Mouse (Mus musculus) kidney, embryonic 14.5 days (tissue): ENCODE measurements around the gene Hdac10. TPM values are rescaled to one million over a fixed set of nuclear protein-coding genes. Genes with fewer than 3 reads are reported as not detected.

Experiments used
- ATAC-seq: fragments of 200-750 bp; cut with Nextera tagmentation; 2 replicates; pipeline ENCODE4 v1.8.0; 2017; ENCODE audit warnings: moderate number of reproducible peaks, mild to moderate bottlenecking, moderate TSS enrichment, moderate library complexity; ENCODE audit not compliant: low FRiP score, low TSS enrichment
- H3K27ac ChIP-seq: fragments of 300-500 bp; sonication (generic); 2 replicates; pipeline ENCODE4 v1.5.1; 2014; ENCODE audit warnings: low read depth, mild to moderate bottlenecking, low read length, moderate library complexity, mixed read lengths
- H3K27me3 ChIP-seq: fragments of 300-500 bp; sonication (generic); 2 replicates; pipeline ENCODE4 v1.6.1; 2014; ENCODE audit warnings: mild to moderate bottlenecking, low read length; ENCODE audit not compliant: control insufficient read depth, insufficient read depth
- H3K36me3 ChIP-seq: fragments of 300-500 bp; sonication (generic); 2 replicates; pipeline ENCODE4 v1.6.1; 2014; ENCODE audit warnings: low read length, mixed read lengths; ENCODE audit not compliant: control insufficient read depth, insufficient read depth
- H3K4me1 ChIP-seq: fragments of 300-500 bp; sonication (generic); 2 replicates; pipeline ENCODE4 v1.6.1; 2014; ENCODE audit warnings: low read length, mixed read lengths; ENCODE audit not compliant: control insufficient read depth, insufficient read depth
- H3K4me2 ChIP-seq: fragments of 300-500 bp; sonication (generic); replicated peaks from 2 replicates; pipeline ENCODE4 v1.6.1; 2014; ENCODE audit warnings: low read depth, mild to moderate bottlenecking, low read length
- H3K4me3 ChIP-seq: fragments of 300-500 bp; sonication (generic); 2 replicates; pipeline ENCODE4 v1.5.1; 2014; ENCODE audit warnings: mild to moderate bottlenecking, low read length
- H3K9ac ChIP-seq: fragments of 300-500 bp; sonication (generic); 2 replicates; pipeline ENCODE4 v1.6.1; 2014; ENCODE audit warnings: low read depth, mild to moderate bottlenecking, low read length, moderate library complexity
- H3K9me3 ChIP-seq: fragments of 300-500 bp; sonication (generic); 2 replicates; pipeline ENCODE4 v1.6.1; 2016; ENCODE audit warnings: low read length; ENCODE audit not compliant: control insufficient read depth
- WGBS: fragments of 180-500 bp; shearing (Covaris S2); extraction: QIAGEN DNeasy Blood & Tissue Kit; methylation state at CpG from one replicate; pipeline ENCODE4 v1.1.7; 2014; 5-methylcytosine and 5-hydroxymethylcytosine counted together
- polyA plus RNA-seq: library from polyadenylated mRNA; unstranded; fragments of >200 nt; fragmentation: Nextera tagmentation; extraction: Ambion mirVana; gene quantifications from 2 replicates; pipeline ENCODE4 v1.2.1, GENCODE M21; 2014

The Hdac10 gene
- polyA plus RNA-seq, 1 experiment from 2014 or later = 12.9 TPM

GRCm38 (mm10) chr15:89100823-89101222 is 27.7 kb downstream of the Hdac10 start:
- no peaks in the 10 kb centered on the region for H3K27me3 ChIP-seq
- no peaks in the 10 kb centered on the region for H3K4me1 ChIP-seq
- peaks cover 98% of the 10 kb centered on the region for H3K36me3 ChIP-seq
- H3K9ac ChIP-seq = no peak overlapping the region
- H3K4me2 ChIP-seq = no peak overlapping the region
- no peak overlapping the region for H3K4me3 ChIP-seq
- ATAC-seq = no peak
- no peak overlapping the region for H3K27ac ChIP-seq
- H3K9me3 ChIP-seq = no peaks in the 10 kb centered on the region
- WGBS = 89% methylated on average over 12 of the region's 12 CpGs

GRCm38 (mm10) chr15:89098616-89099015 is 29.9 kb downstream of the Hdac10 start:
- WGBS = 84% methylated on average over 7 of the region's 7 CpGs
- H3K9me3 ChIP-seq = no peaks in the 10 kb centered on the region
- peaks cover 97% of the 10 kb centered on the region for H3K36me3 ChIP-seq
- ATAC-seq = no peak
- no peaks in the 10 kb centered on the region for H3K27me3 ChIP-seq
- no peak overlapping the region for H3K4me2 ChIP-seq
- H3K27ac ChIP-seq = no peak overlapping the region
- H3K4me3 ChIP-seq = no peak overlapping the region
- H3K4me1 ChIP-seq = no peaks in the 10 kb centered on the region
- H3K9ac ChIP-seq = no peak overlapping the region

- Histone ChIP-seq H3K9ac (no peak overlapping the region), H3K4me3 (no peak overlapping the region), H3K4me1 (no peaks in the 10 kb centered on the region), H3K27ac (no peak overlapping the region), H3K27me3 (no peaks in the 10 kb centered on the region), H3K9me3 (no peaks in the 10 kb centered on the region), H3K4me2 (no peak overlapping the region), H3K36me3 (peaks cover 99% of the 10 kb centered on the region)
- WGBS = 95% methylated on average over 5 of the region's 5 CpGs
- no peak for ATAC-seq
Observed at GRCm38 (mm10) chr15:89097450-89097849, 31.1 kb downstream of the Hdac10 start.

- Histone ChIP-seq H3K4me1 (peaks cover 9% of the 10 kb centered on the region; the same call in 1 of the 2 replicates), H3K9me3 (no peaks in the 10 kb centered on the region), H3K36me3 (peaks cover 48% of the 10 kb centered on the region), H3K4me2 (no peak overlapping the region), H3K9ac (no peak overlapping the region), H3K4me3 (no peak overlapping the region), H3K27ac (no peak overlapping the region), H3K27me3 (no peaks in the 10 kb centered on the region)
- ATAC-seq = no peak
- 77% methylated on average over 5 of the region's 5 CpGs for WGBS
Observed at GRCm38 (mm10) chr15:89092181-89092580, 36.3 kb downstream of the Hdac10 start.

GRCm38 (mm10) chr15:89090662-89091061 is 37.8 kb downstream of the Hdac10 start:
- H3K4me3 ChIP-seq = no peak overlapping the region
- H3K36me3 ChIP-seq = peaks cover 46% of the 10 kb centered on the region
- no peak for ATAC-seq
- no peak overlapping the region for H3K27ac ChIP-seq
- H3K4me2 ChIP-seq = no peak overlapping the region
- 87% methylated on average over 4 of the region's 4 CpGs for WGBS
- H3K9ac ChIP-seq = no peak overlapping the region
- H3K9me3 ChIP-seq = no peaks in the 10 kb centered on the region
- peaks cover 9% of the 10 kb centered on the region; the same call in 1 of the 2 replicates for H3K4me1 ChIP-seq
- no peaks in the 10 kb centered on the region for H3K27me3 ChIP-seq

- Histone ChIP-seq H3K4me3 (peak overlapping the region; percentile 95), H3K9ac (peak overlapping the region; percentile 95), H3K9me3 (no peaks in the 10 kb centered on the region), H3K36me3 (peaks cover 47% of the 10 kb centered on the region), H3K27ac (peak overlapping the region; percentile 74; the same call in 1 of the 2 replicates), H3K4me2 (peak overlapping the region; percentile 80), H3K27me3 (no peaks in the 10 kb centered on the region), H3K4me1 (peaks cover 9% of the 10 kb centered on the region; the same call in 1 of the 2 replicates)
- 3% methylated on average over 63 of the region's 68 CpGs for WGBS
- ATAC-seq = peak; percentile 64
Observed at GRCm38 (mm10) chr15:89089248-89090051, 39.0 kb downstream of the Hdac10 start.

- peak; percentile 98 for ATAC-seq
- no peaks in the 10 kb centered on the region for H3K27me3 ChIP-seq
- no peaks in the 10 kb centered on the region for H3K9me3 ChIP-seq
- H3K4me2 ChIP-seq = peak within 1 kb of the TSS; percentile 80
- H3K27ac ChIP-seq = peak within 1 kb of the TSS; percentile 74; the same call in 1 of the 2 replicates
- peak within 1 kb of the TSS; percentile 95 for H3K4me3 ChIP-seq
- H3K36me3 ChIP-seq = peaks cover 46% of the 10 kb centered on the region
- 2% methylated on average over 28 of the region's 38 CpGs for WGBS
- peaks cover 9% of the 10 kb centered on the region; the same call in 1 of the 2 replicates for H3K4me1 ChIP-seq
- peak within 1 kb of the TSS; percentile 95 for H3K9ac ChIP-seq
Observed at GRCm38 (mm10) chr15:89088607-89089247, 39.8 kb downstream of the Hdac10 start, which contains the start of gene Selenoo. Gene Selenoo (plus strand): TSS chr15:89089084.

GRCm38 (mm10) chr15:89084826-89085225 is 43.7 kb downstream of the Hdac10 start:
- peaks cover 48% of the 10 kb centered on the region for H3K36me3 ChIP-seq
- WGBS = 94% methylated on average over 2 of the region's 2 CpGs
- H3K27ac ChIP-seq = no peak overlapping the region
- H3K9ac ChIP-seq = no peak overlapping the region
- peaks cover under 1% of the 10 kb centered on the region; the same call in 1 of the 2 replicates for H3K4me1 ChIP-seq
- no peaks in the 10 kb centered on the region for H3K9me3 ChIP-seq
- no peak overlapping the region for H3K4me2 ChIP-seq
- H3K4me3 ChIP-seq = no peak overlapping the region
- no peak for ATAC-seq
- H3K27me3 ChIP-seq = no peaks in the 10 kb centered on the region

GRCm38 (mm10) chr15:89083906-89084305 is 44.6 kb downstream of the Hdac10 start:
- Histone ChIP-seq H3K4me1 (no peaks in the 10 kb centered on the region), H3K4me2 (no peak overlapping the region), H3K27me3 (no peaks in the 10 kb centered on the region), H3K4me3 (no peak overlapping the region), H3K9ac (no peak overlapping the region), H3K27ac (no peak overlapping the region), H3K9me3 (no peaks in the 10 kb centered on the region), H3K36me3 (peaks cover 50% of the 10 kb centered on the region)
- no peak for ATAC-seq
- WGBS = 83% methylated on average over 1 of the region's 1 CpGs
